Mouse (Mus musculus) liver (tissue): ENCODE data around the gene Olfr275.
"Not testable (repeated sequence)": the region's sequence is repeated elsewhere in the genome, so short reads cannot be mapped to it uniquely, and the experiment has no call there.

Experiments used
- DNase-seq: peaks from one replicate; pipeline ENCODE4 v3.0.0-alpha.2; 2020; ENCODE audit warnings: mixed read lengths

Olfr275 gene

GRCm38 (mm10) chr4:52814304-52814703 is at the start of gene Olfr275:
Gene Olfr275, plus strand, starts transcription at chr4:52814604.
- no peak for DNase-seq

- no peak for DNase-seq
Measured at GRCm38 (mm10) chr4:52765612-52766011, 48.8 kb upstream of the Olfr275 start.

GRCm38 (mm10) chr4:52772186-52772585 is 42.2 kb upstream of the Olfr275 start:
- DNase-seq = no peak

GRCm38 (mm10) chr4:52800013-52800412 is 14.4 kb upstream of the Olfr275 start:
- no peak for DNase-seq

GRCm38 (mm10) chr4:52811871-52812270 is 2.5 kb upstream of the Olfr275 start:
- DNase-seq = no peak

- DNase-seq = no peak
Measured at GRCm38 (mm10) chr4:52821375-52821774, 7.0 kb downstream of the Olfr275 start.

- DNase-seq = not testable (repeated sequence)
Measured at GRCm38 (mm10) chr4:52845411-52845810, 31.0 kb downstream of the Olfr275 start.

GRCm38 (mm10) chr4:52849039-52849635 is 34.7 kb downstream of the Olfr275 start:
- DNase-seq = no peak

- no peak for DNase-seq
Measured at GRCm38 (mm10) chr4:52849672-52850071, 35.3 kb downstream of the Olfr275 start.

- DNase-seq = no peak
Measured at GRCm38 (mm10) chr4:52859136-52859535, 44.7 kb downstream of the Olfr275 start, which contains the start of gene Olfr273. Gene Olfr273, minus strand, starts transcription at chr4:52859236.

GRCm38 (mm10) chr4:52864156-52864555 is 49.8 kb downstream of the Olfr275 start:
- DNase-seq = no peak
